Mouse (Mus musculus) adrenal gland, postnatal 36 days (tissue): ENCODE measurements around the gene Vmn1r203. TPM values are rescaled to one million over a fixed set of nuclear protein-coding genes. Genes with fewer than 3 reads are reported as not detected.
"Not testable (repeated sequence)": the region's sequence is repeated elsewhere in the genome, so short reads cannot be mapped to it uniquely, and the experiment has no call there.

Experiments
- DNase-seq, 2 experiments: peaks; one replicate each; pipeline ENCODE4 v3.0.0; 2021; ENCODE audit warnings: mixed read lengths in 1 of 2
- long read RNA-seq, 2 experiments: library from polyadenylated mRNA; stranded (forward); transcript quantifications; one replicate each; pipeline ENCODE4 v2.0.0; 2021; ENCODE audit warnings: borderline sequencing depth in 2 of 2
- total RNA-seq, 2 experiments: library from RNA; stranded (reverse); gene quantifications; 2 replicates each; pipeline ENCODE4 v1.2.3; 2021

Gene Vmn1r203
- total RNA-seq: not detected
- long read RNA-seq, experiment 1: 0 reads
- long read RNA-seq, experiment 2: 0 reads

GRCm38 (mm10) chr13:22517814-22518213, at the start of gene Vmn1r203:
Gene Vmn1r203 (plus strand): TSS chr13:22518114.
- DNase-seq: no peak

GRCm38 (mm10) chr13:22471623-22472022, 46.3 kb upstream of the Vmn1r203 start, which contains the start of gene Vmn1r201:
Gene Vmn1r201 (plus strand): TSS chr13:22471923.
- no peak for DNase-seq

GRCm38 (mm10) chr13:22502431-22502830, 15.5 kb upstream of the Vmn1r203 start:
- no peak for DNase-seq

- DNase-seq: no peak
Observed at GRCm38 (mm10) chr13:22505281-22505680, 12.6 kb upstream of the Vmn1r203 start, which contains the start of gene Vmn1r202. Gene Vmn1r202 (minus strand): TSS chr13:22505381.

GRCm38 (mm10) chr13:22552898-22553297, 35.0 kb downstream of the Vmn1r203 start, which contains the start of gene Vmn1r204:
Gene Vmn1r204 (plus strand): TSS chr13:22553198.
- DNase-seq: not testable (repeated sequence)

GRCm38 (mm10) chr13:22574911-22575310, 57.0 kb downstream of the Vmn1r203 start:
- DNase-seq: not testable (repeated sequence)

Other genes with a start within 250 kb of the Vmn1r203 start
- not detected for gene Vmn1r195, start 247.6 kb upstream of the Vmn1r203 start, total RNA-seq
- gene Vmn1r196, start 228.2 kb upstream of the Vmn1r203 start, total RNA-seq: not detected
- gene Vmn1r197, start 193.5 kb upstream of the Vmn1r203 start, total RNA-seq: not detected
- not detected for gene Vmn1r198, start 167.8 kb upstream of the Vmn1r203 start, total RNA-seq
- not detected for gene Vmn1r199, start 138.3 kb upstream of the Vmn1r203 start, total RNA-seq
- gene Vmn1r200, start 127.7 kb upstream of the Vmn1r203 start, total RNA-seq: not detected
- gene Vmn1r201, start 46.2 kb upstream of the Vmn1r203 start, total RNA-seq: not detected
- under 1 TPM; 0.07 TPM for gene Vmn1r202, start 12.7 kb upstream of the Vmn1r203 start, total RNA-seq
- not detected for gene Vmn1r204, start 35.1 kb downstream of the Vmn1r203 start, total RNA-seq
- not detected for gene Vmn1r205, start 74.9 kb downstream of the Vmn1r203 start, total RNA-seq
- not detected for gene Vmn1r206, start 106.1 kb downstream of the Vmn1r203 start, total RNA-seq
- gene Vmn1r207-ps, start 211.5 kb downstream of the Vmn1r203 start, total RNA-seq: not detected